Mouse (Mus musculus) megakaryocyte-erythroid progenitor cell, adult 5-6 weeks (primary cell): ENCODE measurements around the gene Fibin. TPM values are rescaled to one million over a fixed set of nuclear protein-coding genes. Genes with fewer than 3 reads are reported as not detected.

ENCODE experiments used
- ATAC-seq: replicated peaks from 2 replicates; pipeline ENCODE4 v1.8.0; 2016; ENCODE audit warnings: mild to moderate bottlenecking, inconsistent platforms; ENCODE audit not compliant: severe bottlenecking, poor library complexity, low FRiP score, low TSS enrichment
- total RNA-seq, 2 experiments: library from RNA; stranded (forward) in 1 of 2; stranded (reverse) in 1 of 2; fragments of 200-1000, 215-1000 nt in 1 of 2; fragments of >200 nt in 1 of 2; fragmentation: Nextera tagmentation in 1 of 2; gene quantifications; 2 replicates each; pipeline ENCODE4 v1.2.3; 2014 to 2017

The Fibin gene
- total RNA-seq, 2 experiments from 2014 or later: not detected

GRCm38 (mm10) chr2:110316116-110316883, 46.7 kb downstream of the Fibin start:
- ATAC-seq: no peak

GRCm38 (mm10) chr2:110314509-110315155, 48.4 kb downstream of the Fibin start, which contains the start of gene Bbox1:
Gene Bbox1, minus strand, starts transcription at chr2:110314560.
- no peak for ATAC-seq

DNA sequence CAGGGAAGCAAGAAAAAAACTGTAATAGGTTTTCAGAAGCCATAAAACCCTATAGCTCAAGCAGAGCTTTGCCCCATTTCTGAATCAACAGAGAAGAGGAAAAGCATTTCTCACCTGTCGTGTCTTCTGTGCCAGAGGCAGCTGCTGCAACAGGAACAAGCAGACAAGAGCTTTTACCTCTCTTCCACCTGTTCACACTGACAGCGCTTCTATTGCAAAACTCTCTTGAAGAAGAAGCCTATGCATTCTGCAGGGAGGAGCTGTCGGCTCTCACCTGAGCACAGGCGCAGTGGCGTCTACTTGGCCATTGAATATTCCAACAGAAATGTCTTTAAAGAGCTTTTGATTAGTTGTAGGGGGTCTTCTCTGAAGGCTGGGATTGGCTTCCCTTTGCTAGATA, 48.9 kb downstream of the Fibin start:
- no peak for ATAC-seq

DNA sequence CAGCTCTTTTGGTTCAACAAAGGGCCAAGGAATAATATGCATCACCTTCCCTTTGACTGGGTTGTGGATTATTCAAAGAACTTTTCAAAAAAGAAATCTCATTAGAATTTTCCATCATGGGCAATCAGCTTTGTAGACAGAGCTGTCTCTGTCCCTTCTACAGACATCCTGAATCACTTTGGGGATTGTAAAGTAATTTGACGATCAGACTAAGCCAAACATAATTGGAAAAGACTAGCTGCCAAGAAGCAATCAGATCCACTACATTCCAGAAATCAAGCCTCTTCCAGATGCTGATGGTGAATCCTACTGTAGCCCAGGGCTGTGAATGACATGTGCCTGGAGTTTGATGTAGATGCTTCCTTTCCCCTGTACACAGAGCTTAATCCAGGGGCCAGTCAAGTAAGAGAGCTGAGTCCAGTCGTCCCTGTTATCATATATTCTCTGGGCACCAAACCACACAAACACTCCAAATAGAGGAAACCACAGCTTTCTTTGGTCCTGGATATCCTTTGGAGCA, 49.6 kb downstream of the Fibin start:
- no peak for ATAC-seq

Other genes starting within 250 kb of the Fibin start
- not detected in 2 replicates for gene Bbox1, start 48.6 kb downstream of the Fibin start, total RNA-seq (2014; fragmentation: Nextera tagmentation)
- not detected in 2 replicates for gene Bbox1, start 48.6 kb downstream of the Fibin start, total RNA-seq (2017)
- gene Slc5a12, start 234.1 kb upstream of the Fibin start, total RNA-seq (2014; fragmentation: Nextera tagmentation): not detected in 2 replicates
- gene Slc5a12, start 234.1 kb upstream of the Fibin start, total RNA-seq (2017): not detected in 2 replicates